Mouse (Mus musculus) thymus, postnatal 25 days (tissue): Measurements from ENCODE around the gene Serpina1f.
"Not testable (repeated sequence)": the region's sequence is repeated elsewhere in the genome, so short reads cannot be mapped to it uniquely, and the experiment has no call there.

Source experiments
- DNase-seq: peaks from one replicate; pipeline ENCODE4 v3.0.0; 2022

The Serpina1f gene

DNA sequence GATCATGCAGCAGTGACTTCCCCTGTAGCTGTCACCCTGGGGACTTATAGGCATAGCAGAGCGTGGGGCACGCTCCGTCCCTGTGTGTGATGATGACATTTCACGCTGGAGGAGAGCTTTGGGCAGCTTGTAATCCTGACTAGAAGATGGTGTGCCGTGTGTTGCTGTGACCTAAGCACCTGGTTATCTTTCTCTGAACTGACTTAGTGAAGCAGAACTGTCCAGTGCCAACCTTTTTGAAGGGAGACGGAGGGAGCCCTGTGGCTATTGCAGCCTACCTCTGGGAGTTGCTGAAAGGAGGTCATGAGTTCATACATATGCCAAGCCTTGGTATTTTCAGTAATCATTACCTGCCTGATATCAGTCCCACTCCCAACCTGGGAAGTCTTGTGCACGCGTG, at the start of gene Serpina1f:
Serpina1f (minus strand) TSS at position 101 of the 400 bp plus-strand sequence.
- no peak for DNase-seq

DNA sequence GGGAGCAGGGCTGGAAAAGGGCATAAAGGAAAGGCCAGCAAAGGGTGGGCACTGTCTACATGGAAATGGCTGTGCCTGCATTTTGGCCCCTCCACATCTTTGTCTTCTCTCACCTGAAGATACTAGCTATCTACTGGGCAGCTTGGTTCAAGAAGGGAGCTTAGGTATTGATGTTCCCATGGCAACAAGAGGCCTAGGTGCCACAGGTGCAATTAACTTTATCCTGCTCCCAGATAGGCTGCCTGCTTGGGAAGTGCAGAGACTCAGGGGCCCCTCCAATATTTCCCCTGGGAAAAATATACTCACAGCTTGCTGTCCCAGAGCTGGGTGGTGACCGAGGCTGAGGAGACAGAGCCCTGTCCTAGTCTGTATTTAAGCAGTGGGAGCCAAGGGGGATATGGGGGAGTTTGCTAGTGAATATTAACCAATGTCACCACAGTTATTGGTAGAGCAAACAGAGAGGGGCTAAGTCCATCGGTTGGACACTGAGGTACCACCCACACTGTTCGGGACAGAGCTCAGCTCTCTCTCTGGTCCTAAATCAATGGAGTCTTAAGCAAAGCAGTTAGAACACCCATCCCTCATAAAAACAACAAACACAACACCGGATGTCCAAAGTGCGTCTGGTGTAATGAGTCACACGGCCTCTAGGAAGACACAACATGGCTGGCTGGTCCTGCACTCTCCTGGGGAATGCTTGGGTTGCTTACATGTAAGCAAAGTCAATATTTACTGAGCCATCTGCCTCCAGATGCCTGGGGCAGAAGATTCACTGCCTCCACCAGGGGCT, 42.7 kb upstream of the Serpina1f start:
- DNase-seq, result not testable (repeated sequence)

DNA sequence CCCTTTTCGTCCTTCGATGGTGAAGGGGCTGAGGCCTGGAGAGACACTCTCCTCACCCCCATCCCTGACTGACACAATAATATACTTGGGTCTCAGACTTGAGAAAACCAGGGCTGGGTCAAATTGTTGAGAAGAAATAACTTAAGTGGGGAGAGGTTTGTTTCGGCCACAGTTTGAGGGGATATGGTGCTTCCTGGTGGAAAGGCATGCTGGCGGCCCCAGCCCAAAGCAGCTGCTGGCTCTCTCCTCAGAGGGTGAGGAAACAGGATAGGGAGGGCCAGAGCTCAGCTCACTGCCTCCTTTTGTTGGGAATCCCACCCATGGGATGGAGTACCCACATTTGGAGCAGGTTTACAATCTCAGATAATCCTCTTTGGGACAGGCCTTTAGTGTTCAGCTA, 40.2 kb upstream of the Serpina1f start:
- DNase-seq, result not testable (repeated sequence)

DNA sequence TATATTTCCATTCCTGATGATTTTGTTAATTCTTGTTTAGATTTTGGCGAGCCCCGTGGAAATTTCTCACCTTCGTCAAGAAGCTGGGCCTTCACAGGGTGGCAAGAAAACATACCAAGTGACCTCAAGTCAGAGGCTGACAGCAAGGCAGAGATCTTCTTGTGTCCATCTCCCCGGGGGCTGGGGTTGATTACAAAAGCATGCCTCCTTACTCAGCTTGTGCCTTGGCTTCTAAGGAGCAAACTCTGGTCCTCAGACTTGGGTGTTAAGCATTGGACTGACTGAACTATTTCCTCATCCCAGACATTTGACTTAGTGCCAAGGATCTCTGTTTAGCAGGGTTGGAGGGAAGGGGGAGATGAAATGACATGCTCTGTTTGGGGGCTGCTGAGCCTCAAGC, 39.8 kb upstream of the Serpina1f start:
- DNase-seq, result not testable (repeated sequence)

DNA sequence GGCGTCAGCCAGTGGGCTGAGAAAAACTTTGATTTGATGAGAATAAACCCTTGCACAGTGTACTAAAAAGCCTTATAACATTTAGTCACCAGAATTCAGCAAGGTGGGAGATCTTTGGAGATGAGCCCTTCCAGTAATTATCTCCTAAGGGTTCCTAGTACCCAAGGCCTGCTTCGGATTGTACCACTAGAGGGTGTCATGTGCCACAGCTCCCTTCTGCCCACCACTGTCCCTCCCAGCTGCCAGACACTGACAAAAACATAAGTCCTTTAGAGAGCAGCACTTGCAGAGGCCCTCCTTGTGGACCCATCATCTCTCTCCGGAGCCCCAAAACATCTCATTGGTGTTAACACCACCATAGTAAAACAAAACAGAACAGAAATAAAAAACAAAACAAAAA, 16.2 kb upstream of the Serpina1f start:
- no peak for DNase-seq

DNA sequence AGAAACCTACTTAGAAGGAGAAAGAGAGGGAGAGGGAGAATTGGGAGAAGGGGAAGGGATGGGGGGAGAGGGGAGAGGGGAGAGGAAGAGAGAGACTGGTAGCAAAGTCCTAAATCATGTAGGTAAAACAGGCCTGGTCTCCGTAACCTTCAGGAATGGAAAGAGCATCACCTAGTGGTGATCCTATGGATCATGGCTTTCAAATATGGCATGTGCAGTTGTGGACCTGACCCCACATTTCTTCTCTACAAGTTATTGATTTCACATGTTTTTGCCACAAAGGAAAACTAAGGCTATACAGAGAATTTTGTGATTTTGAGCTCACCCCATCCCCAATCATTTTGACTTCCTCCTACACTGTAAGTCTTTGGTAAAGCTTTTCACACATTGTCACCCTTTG, 15.1 kb upstream of the Serpina1f start:
- no peak for DNase-seq

DNA sequence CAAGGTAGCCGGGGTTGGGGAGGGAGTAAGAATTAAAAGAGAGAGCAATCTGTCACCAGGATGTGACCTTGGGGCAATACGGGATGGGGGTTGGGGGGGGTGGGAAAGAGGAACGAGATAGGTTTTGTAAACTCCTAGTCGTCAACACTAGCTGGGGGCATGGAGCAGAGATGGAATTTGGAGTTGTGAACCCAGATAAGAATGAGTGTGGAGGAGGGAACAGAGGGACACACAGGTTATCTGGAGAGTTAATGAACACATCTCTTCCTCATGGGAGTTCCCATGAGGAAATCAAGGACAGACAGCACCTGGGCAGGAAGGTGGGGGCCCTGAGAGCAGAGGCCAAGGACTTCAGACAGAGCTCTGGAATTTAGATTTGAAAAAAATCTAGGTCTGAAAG, 10.8 kb upstream of the Serpina1f start:
- no peak for DNase-seq

DNA sequence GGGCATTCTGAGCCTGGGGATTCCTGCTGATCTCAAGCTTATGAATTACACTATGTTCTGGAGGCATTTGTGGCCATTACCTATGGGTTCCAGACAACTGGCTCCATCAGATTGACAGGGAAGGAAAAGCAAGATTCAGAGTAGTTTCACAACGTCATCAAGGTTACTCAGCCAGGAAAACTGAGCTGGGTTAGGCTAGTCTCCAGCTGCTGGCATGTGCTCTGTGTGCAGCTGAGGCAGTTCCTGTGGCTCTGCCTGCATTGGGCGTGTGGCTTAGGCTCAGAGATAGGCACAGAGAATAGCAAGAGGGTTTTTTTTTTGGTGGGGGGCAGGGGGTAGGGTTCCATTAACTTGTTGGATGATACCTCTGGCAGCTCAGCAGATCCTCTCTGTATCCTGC, 10.2 kb upstream of the Serpina1f start:
- DNase-seq, result no peak

DNA sequence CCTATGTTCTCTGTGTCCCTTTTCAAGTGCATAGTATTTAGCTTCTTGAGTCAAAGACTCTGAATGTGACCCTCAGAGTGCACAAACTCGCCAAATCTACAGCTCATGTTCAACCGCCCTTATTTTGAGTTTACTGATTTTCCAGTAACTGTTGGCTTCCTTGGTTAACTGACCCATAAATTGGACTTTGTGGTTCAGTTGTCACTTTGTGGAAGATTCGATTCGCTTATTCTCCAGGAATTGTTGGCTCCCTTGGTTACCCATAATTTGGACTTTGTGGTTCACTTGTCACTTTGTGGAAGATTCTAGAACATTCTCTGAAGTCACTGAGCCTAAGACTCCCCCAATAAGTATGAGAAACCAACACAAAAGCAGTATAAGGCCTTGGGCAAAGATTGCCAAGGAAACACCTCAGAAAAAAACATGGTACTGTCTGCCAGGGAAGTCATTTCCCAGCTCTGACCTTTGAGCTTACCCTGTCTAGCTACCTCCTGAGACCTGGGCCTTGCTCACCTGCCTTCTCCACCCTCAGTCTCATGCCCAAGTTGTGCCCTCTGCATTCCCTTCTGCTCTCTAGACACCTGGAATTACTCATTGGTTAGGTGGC, 4.9 kb upstream of the Serpina1f start:
- DNase-seq, result no peak

DNA sequence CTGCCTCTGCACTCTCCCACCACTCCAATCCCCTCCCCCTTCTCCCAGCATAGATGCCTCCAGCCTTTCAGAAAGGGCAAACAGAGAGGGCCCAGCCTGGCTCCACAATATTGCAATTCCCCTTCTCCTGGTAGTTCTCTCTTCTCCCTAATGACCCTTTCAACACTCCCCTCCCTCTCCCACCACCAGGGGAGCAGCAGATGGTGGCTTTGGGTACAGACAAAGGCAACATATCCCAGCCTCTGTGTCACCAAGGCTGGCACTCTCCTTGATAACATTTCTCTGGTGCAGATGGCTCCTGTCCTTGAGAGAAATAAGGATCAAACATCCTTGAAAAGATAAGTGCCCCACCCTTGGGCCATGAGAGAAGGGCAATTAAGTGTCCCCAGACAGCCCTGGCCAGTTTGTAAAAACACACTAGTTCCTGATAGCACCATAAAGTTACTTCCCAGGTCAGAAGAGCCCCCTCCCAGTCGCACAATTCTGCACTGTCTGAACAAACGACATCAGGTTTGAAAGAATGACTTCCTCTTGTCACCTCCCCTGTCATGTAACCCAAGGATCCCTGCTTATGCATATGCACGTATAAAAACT, 7.0 kb downstream of the Serpina1f start:
- no peak for DNase-seq

DNA sequence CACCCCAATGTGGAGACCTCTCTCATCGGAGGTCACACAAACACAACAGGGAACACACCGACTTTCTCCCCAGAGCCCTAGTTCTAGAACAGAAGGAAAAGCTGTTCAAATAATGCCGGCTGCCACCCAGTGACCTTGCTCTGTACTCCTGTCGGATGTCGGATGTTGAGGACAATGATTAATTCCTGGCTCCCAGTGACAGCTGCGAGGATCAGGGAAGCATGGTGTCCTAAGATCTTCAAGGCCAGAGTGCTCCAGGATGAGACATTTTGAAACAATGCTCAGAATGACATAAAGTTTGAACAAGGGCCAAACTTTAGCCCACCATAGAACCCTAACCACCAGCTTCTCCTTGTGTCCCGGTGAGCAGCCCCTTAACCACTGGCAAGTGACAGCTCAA, 8.3 kb downstream of the Serpina1f start:
- no peak for DNase-seq

DNA sequence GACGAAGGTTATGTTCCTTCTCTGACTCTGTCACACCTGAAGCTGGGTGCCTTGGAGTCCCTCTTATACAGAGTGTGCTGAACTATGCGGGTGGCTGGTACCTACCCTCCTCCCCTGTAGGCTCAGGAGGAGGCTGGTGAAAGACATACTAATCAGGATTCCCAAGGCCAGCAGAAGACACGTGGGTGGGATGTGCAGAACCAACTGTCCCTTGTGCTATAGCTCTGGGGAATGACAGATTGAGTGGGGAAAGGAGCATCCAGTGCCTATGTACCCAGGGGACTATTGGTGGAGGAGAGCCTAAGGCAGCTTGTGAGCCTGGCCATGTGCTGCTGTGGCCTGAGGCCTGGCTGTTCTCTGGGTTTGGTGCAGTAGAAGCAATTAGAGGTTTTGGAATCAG, 9.3 kb downstream of the Serpina1f start:
- no peak for DNase-seq

DNA sequence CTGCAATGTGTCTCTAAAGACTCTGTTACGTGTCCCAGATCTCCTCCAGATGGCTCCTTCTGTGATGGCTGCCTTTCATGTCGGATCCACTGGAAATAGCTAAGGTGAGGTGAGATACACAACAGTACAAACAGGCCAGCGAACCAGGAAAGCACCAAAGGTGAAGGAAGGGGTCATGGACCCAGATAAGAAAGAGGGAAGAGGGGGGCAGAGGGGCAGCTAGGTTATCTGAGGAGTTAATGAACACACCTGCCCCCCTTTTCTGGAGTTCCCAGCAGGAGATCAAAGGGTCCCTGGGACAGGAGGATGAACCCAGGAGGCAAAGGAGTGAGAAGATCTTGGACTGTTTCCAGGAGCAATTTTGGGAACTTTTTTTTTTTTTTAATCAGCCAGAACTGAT, 9.9 kb downstream of the Serpina1f start:
- no peak for DNase-seq

DNA sequence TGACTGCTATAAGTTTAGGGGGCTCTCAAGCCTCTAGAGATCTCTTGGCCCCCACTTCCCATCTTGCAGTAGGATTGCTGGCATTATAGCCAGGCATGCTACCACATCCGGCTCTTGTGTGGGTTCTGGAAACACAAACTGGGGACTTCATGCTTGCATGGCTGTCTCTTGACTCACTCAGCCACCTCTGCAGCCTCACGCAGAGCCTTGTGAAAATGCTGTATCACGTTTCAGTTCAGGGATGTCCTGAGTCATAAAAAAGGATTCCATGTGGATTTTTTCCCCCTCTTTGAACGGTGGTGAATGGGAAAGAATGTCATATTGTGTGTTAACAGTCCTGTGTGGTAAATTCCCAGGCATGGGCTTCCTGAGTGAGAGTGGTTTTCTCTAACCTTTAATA, 11.6 kb downstream of the Serpina1f start:
- no peak for DNase-seq

DNA sequence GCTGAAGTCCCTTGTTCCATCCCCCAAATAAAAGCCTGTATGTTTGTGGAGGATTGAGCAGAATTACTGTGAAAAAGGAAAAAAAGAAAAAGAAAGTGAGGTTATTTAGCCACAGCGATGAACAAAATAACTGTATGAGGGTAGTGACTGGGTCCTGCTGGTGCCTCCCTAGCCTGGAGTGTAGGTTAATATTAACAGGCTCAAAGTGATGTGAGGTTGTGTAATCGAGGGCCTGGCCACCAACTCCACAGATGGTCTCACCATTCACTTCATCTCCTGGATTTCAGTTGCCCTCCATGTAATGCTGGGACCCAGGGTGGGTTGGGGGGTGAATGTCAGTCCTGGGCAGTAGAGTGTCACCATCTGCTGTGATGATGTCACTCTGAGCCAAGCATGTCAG, 13.6 kb downstream of the Serpina1f start:
- no peak for DNase-seq

DNA sequence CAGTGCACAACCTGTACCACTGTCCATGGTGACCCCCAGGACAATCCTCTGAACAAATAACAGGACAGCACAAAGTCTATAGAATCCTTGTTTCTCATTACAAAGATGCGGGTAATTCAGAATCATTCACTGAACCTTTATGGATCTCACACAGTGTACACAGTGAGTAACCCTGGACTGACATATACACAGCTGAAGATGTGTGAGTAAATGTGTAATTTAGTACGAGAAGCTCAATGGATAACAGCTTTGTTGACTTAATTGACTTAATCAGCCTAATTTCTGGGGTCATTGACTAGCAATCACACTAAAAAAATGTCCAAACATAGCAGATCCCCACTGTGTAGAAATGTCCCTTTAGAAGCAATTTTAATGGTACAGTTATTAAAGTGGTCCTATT, 14.2 kb downstream of the Serpina1f start:
- no peak for DNase-seq

DNA sequence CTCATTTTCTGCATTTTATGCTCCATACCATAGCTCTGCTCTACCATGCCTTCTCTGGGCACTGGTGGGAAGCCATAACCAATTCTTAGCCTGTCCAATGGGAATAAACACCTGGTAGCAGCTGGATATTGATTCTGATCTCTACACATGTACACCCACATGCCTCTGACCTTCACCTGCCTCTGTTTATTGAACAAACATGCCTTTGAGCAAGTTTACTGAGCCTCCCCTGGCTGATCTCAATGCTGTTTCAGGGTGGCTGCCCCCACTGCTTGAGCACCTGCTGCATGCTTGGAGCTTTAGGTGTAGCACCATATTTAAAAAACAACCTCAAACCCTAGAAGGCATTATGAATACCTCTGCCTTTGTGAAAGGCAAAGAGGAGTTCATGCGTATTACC, 15.5 kb downstream of the Serpina1f start:
- not testable (repeated sequence) for DNase-seq

DNA sequence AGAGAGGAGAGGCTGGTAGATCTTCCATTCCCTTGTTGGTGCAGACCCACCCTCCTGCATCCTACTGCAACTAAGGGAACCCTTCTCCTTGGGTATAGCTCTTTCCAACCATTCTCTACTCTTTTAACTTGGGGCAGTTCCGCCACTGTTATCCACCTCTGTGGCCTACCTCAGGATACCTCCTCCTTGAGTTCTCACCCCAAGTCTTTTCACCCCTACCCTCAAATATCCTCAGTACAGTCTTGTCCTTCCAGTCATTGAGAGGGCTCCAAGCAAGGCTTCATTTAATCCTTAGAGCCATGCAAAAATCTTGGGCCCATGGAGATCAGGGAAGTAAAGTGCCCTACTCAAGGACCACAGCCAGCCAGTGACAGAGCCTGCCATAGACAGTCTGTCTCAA, 19.3 kb downstream of the Serpina1f start, which contains the start of gene Serpina16:
Serpina16 (minus strand) TSS at position 101 of the 400 bp plus-strand sequence.
- no peak for DNase-seq

DNA sequence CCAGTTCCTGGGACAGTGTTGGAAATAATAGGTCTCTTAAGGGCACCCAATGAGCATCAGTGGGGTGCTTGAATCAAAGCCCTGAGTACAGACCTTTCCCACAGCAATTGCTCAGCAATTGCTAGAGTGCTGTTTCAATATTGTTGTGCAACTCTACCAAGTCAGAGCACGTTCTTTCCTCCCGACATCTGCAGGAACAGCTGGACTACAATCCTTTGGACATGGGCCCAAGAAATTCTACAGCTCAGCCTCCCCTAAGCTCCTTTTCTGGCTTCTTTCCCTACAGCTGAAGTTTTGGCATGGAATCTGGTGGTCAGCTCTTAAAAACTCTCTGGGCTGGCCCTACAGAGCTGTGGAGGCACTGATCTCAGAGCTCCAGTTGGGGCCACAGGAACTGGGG, 22.1 kb downstream of the Serpina1f start:
- DNase-seq, result no peak

DNA sequence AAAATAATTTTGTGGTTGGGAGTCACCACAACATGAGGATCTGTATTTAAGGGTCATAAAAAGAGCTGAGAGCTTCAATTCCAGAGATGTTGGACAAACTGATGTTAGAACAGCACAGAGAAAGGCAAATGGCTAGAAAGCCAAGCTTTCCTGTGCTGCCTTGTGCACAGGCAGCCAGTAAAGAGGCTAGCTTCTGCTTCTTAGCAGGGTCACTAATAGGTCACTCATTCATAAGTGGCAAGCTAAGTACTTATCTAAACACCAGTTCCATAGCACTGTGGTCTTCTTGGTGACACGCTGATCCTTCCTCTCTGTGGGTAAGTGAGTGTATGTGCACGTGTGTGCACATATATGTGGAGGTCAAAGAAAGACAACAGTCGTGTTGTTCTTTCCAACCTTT, 23.8 kb downstream of the Serpina1f start:
- DNase-seq, result no peak

DNA sequence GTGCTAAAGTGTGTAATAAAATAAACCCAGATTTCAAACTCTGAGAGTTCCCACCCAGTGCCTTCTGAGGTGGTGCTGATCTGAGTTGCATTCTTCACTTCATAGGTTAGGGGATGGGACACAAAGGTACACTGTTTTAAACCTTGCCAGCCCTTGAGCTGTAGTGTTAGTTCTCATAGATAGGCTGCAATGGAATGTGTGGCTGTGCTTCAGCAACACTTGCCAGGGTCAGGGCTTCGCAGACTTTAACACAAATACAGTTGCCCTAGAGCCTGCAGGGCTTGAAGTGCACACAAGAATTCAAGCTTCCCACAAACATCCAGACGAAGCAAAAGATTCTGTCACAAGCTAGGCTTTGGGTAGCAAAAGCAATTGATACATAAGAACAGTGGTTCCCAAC, 24.4 kb downstream of the Serpina1f start:
- DNase-seq, result no peak

DNA sequence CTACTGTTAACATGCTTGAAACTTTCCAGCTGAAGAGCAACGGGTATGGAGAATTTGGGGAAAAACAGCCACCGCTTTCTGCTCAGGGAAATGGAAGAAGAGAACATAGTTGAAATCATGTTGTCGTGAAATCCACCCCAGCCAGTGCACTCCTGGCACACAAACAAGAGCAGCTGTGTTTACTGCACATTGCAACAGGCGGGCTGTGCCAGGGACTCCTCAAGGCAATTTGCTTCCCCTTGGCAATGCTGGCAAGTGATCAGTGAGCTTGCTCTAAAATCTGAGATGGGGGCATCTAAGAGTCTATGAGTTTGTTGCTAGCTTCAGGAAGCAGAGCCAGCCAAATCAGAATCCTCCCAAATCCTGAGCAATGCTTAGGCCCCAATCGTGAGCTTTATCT, 25.0 kb downstream of the Serpina1f start:
- no peak for DNase-seq

DNA sequence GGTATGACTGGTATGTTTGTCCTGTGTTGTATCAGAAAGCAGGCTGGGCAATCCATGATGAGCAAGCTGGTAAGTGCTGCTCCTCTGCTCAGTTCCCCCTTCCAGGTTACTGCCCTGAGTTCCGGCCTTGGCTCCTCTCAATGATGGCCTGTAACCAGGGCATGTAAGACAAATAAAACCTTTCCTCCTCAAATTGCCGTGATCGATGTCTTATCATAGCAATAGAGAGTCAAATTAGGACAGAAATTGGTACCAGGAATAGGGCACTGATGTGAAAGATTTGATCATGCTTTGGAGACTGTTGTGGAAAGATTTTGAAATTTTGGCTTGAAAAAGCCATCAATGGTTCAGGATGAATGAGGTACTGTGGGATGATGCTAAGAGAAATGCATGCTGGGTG, 30.0 kb downstream of the Serpina1f start:
- no peak for DNase-seq

DNA sequence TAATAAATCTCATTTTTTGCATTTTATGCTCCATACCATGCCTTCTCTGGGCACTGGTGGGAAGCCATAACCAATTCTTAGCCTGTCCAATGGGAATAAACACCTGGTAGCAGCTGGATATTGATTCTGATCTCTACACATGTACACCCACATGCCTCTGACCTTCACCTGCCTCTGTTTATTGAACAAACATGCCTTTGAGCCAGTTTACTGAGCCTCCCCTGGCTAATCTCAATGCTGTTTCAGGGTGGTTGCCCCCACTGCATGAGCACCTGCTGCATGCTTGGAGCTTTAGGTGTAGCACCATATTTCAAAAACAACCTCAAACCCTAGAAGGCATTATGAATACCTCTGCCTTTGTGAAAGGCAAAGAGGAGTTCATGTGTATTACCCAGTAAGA, 33.3 kb downstream of the Serpina1f start:
- not testable (repeated sequence) for DNase-seq
